Mouse (Mus musculus): ENCODE measurements around the gene Garnl3. TPM values are rescaled to one million over a fixed set of nuclear protein-coding genes. Genes with fewer than 3 reads are reported as not detected.
A peak's percentile ranks its signal among the peaks of the same experiment; 100 is the strongest.

The Garnl3 gene
- polyA plus RNA-seq, 1 experiment from 2014 or later = 16.6 TPM

- H3K9me3 ChIP-seq (replicated peaks; ENCODE audit: control insufficient read depth, low read length) = no peaks in the 10 kb centered on the region
- no peak for ATAC-seq (ENCODE audit: insufficient read depth, low FRiP score)
- H3K9ac ChIP-seq (ENCODE audit: low read length) = peak overlapping the region; percentile 94
- peaks cover 27% of the 10 kb centered on the region for H3K4me1 ChIP-seq (ENCODE audit: control insufficient read depth, insufficient read depth, low read length)
- WGBS = 85% methylated on average over 9 of the region's 9 CpGs
- H3K27ac ChIP-seq (ENCODE audit: low read length) = no peak overlapping the region
- peak overlapping the region; percentile 97; the same call in 1 of the 2 replicates for H3K4me2 ChIP-seq (ENCODE audit: low read depth, low read length)
- H3K27me3 ChIP-seq (ENCODE audit: control insufficient read depth, insufficient read depth, low read length) = no peaks in the 10 kb centered on the region
- H3K4me3 ChIP-seq (replicated peaks; ENCODE audit: low read length) = no peak overlapping the region; the same call in 1 of the 2 replicates
- H3K36me3 ChIP-seq (ENCODE audit: control insufficient read depth, insufficient read depth, low read length) = peaks cover 6% of the 10 kb centered on the region; the same call in 1 of the 2 replicates
Observed at GRCm38 (mm10) chr2:32968024-32968614, 163.3 kb downstream of the Garnl3 start.

DNA sequence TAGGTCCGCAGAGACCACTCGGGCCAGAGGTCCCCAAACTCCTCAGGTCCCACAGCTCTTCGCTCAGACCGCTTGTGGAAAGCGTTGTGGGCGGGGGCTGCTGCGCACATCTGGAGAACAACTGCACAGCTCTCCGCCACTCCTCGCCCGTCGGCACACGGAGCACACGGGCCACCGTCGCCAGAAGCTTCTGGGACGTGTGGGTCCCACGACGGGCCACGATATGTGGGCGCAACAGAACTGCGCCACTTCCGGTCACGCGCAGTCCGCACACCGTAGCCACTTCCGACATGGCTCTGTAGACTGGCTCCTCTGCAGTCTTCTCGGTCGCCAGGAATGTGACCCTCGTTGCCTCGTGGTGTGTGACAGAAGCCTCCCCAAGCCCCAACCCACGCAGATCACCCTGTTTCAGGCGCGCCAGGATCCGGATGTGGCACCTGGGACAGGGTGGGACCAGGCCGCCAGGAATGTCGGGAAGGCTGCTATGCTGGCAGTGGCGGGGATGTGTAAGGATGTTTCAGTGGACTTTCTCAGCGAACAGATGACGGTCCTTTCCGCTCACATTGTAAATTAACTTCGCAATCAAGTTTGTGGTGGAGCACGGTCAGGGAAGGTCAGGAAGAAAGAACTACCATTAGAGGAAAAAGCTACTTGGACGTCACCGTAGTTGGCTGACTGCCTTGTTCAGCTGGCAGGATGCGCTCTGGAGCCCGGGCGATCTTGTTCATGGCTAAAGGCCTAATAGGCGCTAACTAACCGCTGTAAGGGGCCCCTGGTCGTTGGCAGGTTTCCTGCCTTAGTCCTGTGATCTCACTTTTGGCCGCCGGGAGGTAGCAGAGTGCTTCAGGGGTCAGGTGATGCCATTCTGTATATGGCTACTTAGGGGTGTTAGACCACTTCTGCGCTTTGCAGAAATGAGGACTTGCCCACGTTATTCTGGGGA, 164.5 kb downstream of the Garnl3 start:
- Histone ChIP-seq H3K9ac (ENCODE audit: low read length) (peak overlapping the region; percentile 94), H3K36me3 (ENCODE audit: control insufficient read depth, insufficient read depth, low read length) (peaks cover 9% of the 10 kb centered on the region; the same call in 1 of the 2 replicates), H3K27ac (ENCODE audit: low read length) (peak overlapping the region; percentile 99), H3K27me3 (ENCODE audit: control insufficient read depth, insufficient read depth, low read length) (no peaks in the 10 kb centered on the region), H3K4me1 (ENCODE audit: control insufficient read depth, insufficient read depth, low read length) (peaks cover 33% of the 10 kb centered on the region), H3K9me3 (replicated peaks; ENCODE audit: control insufficient read depth, low read length) (no peaks in the 10 kb centered on the region), H3K4me2 (ENCODE audit: low read depth, low read length) (peak overlapping the region; percentile 97), H3K4me3 (replicated peaks; ENCODE audit: low read length) (peak overlapping the region; percentile 79)
- ATAC-seq (ENCODE audit: insufficient read depth, low FRiP score) = peak; percentile 88
- WGBS = under 1% methylated on average over 55 of the region's 55 CpGs

GRCm38 (mm10) chr2:32966184-32966688, 165.2 kb downstream of the Garnl3 start:
- Histone ChIP-seq H3K9me3 (replicated peaks; ENCODE audit: control insufficient read depth, low read length) (no peaks in the 10 kb centered on the region), H3K9ac (ENCODE audit: low read length) (peak overlapping the region; percentile 94), H3K4me1 (ENCODE audit: control insufficient read depth, insufficient read depth, low read length) (peaks cover 33% of the 10 kb centered on the region), H3K27ac (ENCODE audit: low read length) (peak overlapping the region; percentile 99), H3K27me3 (ENCODE audit: control insufficient read depth, insufficient read depth, low read length) (no peaks in the 10 kb centered on the region), H3K36me3 (ENCODE audit: control insufficient read depth, insufficient read depth, low read length) (peaks cover 9% of the 10 kb centered on the region; the same call in 1 of the 2 replicates), H3K4me2 (ENCODE audit: low read depth, low read length) (peak overlapping the region; percentile 97), H3K4me3 (replicated peaks; ENCODE audit: low read length) (peak overlapping the region; percentile 79)
- ATAC-seq (ENCODE audit: insufficient read depth, low FRiP score) = no peak
- WGBS = 9% methylated on average over 13 of the region's 13 CpGs

GRCm38 (mm10) chr2:32965511-32966183, 165.8 kb downstream of the Garnl3 start:
- Histone ChIP-seq H3K27ac (ENCODE audit: low read length) (peak overlapping the region; percentile 99), H3K4me1 (ENCODE audit: control insufficient read depth, insufficient read depth, low read length) (peaks cover 38% of the 10 kb centered on the region), H3K27me3 (ENCODE audit: control insufficient read depth, insufficient read depth, low read length) (no peaks in the 10 kb centered on the region), H3K4me3 (replicated peaks; ENCODE audit: low read length) (peak overlapping the region; percentile 79; the same call in 1 of the 2 replicates), H3K9me3 (replicated peaks; ENCODE audit: control insufficient read depth, low read length) (no peaks in the 10 kb centered on the region), H3K9ac (ENCODE audit: low read length) (no peak overlapping the region), H3K4me2 (ENCODE audit: low read depth, low read length) (peak overlapping the region; percentile 97), H3K36me3 (ENCODE audit: control insufficient read depth, insufficient read depth, low read length) (peaks cover 9% of the 10 kb centered on the region; the same call in 1 of the 2 replicates)
- no peak for ATAC-seq (ENCODE audit: insufficient read depth, low FRiP score)
- 11% methylated on average over 7 of the region's 7 CpGs for WGBS

DNA sequence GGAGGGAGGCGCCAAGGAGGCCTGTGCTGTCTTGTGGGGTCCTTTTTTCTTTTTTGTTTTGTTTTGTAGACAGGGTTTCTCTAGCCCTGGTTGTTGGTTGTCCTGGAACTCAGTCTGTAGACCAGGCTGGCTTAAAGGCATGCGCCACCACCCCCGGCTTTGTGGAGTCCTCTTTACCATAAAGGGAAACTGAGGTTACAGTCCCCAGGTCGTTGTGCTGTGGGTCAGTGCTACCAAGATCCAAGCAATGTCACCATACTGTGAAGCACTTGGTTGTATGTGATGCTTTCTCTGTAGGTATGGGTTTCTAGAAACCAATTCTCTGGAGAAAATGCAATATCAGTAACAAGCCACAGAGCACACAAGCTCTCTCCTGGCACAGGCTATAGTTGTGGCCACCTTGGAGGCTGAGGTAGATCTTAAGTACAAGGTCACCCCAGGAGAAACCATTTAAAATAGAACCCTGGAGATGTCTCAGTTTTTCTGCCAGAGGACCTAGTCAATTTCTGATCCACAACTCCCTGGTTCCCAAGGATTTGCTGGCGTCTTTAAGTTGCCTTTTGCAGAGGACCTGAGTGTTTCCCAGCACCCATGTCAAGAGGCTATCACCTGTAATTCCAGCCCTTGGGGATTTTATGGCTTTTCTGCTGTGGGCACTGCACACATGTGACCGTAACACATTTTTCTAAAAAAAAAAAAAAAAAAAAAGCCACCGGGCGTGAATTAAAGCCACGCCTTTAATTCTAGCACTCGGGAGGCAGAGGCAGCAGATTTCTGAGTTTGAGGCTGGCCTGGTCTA, 166.6 kb downstream of the Garnl3 start:
- Histone ChIP-seq H3K4me3 (replicated peaks; ENCODE audit: low read length) (no peak overlapping the region), H3K4me1 (ENCODE audit: control insufficient read depth, insufficient read depth, low read length) (peaks cover 42% of the 10 kb centered on the region), H3K27ac (ENCODE audit: low read length) (peak overlapping the region; percentile 33), H3K4me2 (ENCODE audit: low read depth, low read length) (0 out of 2 replicates have a peak overlapping the region, but pooled peaks have one; percentile 84), H3K27me3 (ENCODE audit: control insufficient read depth, insufficient read depth, low read length) (no peaks in the 10 kb centered on the region), H3K36me3 (ENCODE audit: control insufficient read depth, insufficient read depth, low read length) (peaks cover 9% of the 10 kb centered on the region; the same call in 1 of the 2 replicates), H3K9me3 (replicated peaks; ENCODE audit: control insufficient read depth, low read length) (no peaks in the 10 kb centered on the region), H3K9ac (ENCODE audit: low read length) (no peak overlapping the region)
- ATAC-seq (ENCODE audit: insufficient read depth, low FRiP score) = no peak
- WGBS = 36% methylated on average over 10 of the region's 10 CpGs

DNA sequence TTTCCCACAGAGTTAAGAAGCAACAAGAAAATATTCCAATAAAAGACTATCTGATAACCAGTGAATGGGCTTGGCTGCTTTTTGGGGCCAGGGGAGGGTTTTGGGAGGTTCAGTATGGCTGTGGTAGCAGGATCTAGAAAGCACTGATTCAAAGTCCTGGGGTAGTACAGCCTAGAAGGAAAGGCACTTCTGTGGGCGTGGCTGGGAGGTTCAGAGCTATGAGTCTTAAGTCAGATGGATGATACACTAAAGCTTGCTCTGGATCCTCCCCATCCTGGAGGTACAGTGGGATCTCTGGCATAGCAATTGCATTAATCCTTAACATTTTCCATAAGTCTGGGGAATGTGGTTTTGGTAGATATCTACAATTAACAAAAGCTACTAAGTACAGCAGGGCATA, 167.5 kb downstream of the Garnl3 start:
- Histone ChIP-seq H3K36me3 (ENCODE audit: control insufficient read depth, insufficient read depth, low read length) (peaks cover 9% of the 10 kb centered on the region; the same call in 1 of the 2 replicates), H3K27ac (ENCODE audit: low read length) (peak overlapping the region; percentile 33; the same call in 1 of the 2 replicates), H3K9me3 (replicated peaks; ENCODE audit: control insufficient read depth, low read length) (no peaks in the 10 kb centered on the region), H3K4me1 (ENCODE audit: control insufficient read depth, insufficient read depth, low read length) (peaks cover 42% of the 10 kb centered on the region), H3K27me3 (ENCODE audit: control insufficient read depth, insufficient read depth, low read length) (no peaks in the 10 kb centered on the region), H3K9ac (ENCODE audit: low read length) (no peak overlapping the region), H3K4me3 (replicated peaks; ENCODE audit: low read length) (peak overlapping the region; percentile 96), H3K4me2 (ENCODE audit: low read depth, low read length) (peak overlapping the region; percentile 84)
- ATAC-seq (ENCODE audit: insufficient read depth, low FRiP score) = no peak
- WGBS = 69% methylated on average over 1 of the region's 1 CpGs

GRCm38 (mm10) chr2:32963544-32963943, 167.9 kb downstream of the Garnl3 start:
- Histone ChIP-seq H3K27me3 (ENCODE audit: control insufficient read depth, insufficient read depth, low read length) (no peaks in the 10 kb centered on the region), H3K27ac (ENCODE audit: low read length) (peak overlapping the region; percentile 78), H3K4me1 (ENCODE audit: control insufficient read depth, insufficient read depth, low read length) (peaks cover 42% of the 10 kb centered on the region), H3K9me3 (replicated peaks; ENCODE audit: control insufficient read depth, low read length) (no peaks in the 10 kb centered on the region), H3K4me2 (ENCODE audit: low read depth, low read length) (peak overlapping the region; percentile 84), H3K9ac (ENCODE audit: low read length) (peak overlapping the region; percentile 97), H3K4me3 (replicated peaks; ENCODE audit: low read length) (peak overlapping the region; percentile 96), H3K36me3 (ENCODE audit: control insufficient read depth, insufficient read depth, low read length) (peaks cover 9% of the 10 kb centered on the region; the same call in 1 of the 2 replicates)
- no peak for ATAC-seq (ENCODE audit: insufficient read depth, low FRiP score)
- WGBS = 56% methylated on average over 4 of the region's 4 CpGs

DNA sequence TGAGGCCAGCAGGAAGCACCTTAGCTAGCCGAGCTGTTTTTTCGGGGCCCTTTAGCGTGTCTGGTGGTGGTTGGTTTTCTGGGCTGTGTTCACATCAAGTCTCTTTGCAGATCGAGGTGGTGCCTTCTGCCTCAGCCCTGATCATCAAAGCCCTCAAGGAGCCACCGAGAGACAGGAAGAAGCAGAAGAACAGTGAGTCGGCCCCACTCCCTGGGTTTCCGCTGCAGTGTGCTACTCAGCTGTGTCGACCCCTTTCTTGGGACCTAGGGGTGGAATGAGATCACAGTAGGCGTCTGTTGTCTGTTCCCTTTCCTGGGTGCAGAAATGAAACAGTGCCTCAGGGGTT, 168.6 kb downstream of the Garnl3 start:
- Histone ChIP-seq H3K9ac (ENCODE audit: low read length) (peak overlapping the region; percentile 97), H3K4me1 (ENCODE audit: control insufficient read depth, insufficient read depth, low read length) (peaks cover 39% of the 10 kb centered on the region), H3K27me3 (ENCODE audit: control insufficient read depth, insufficient read depth, low read length) (no peaks in the 10 kb centered on the region), H3K4me3 (replicated peaks; ENCODE audit: low read length) (peak overlapping the region; percentile 96), H3K9me3 (replicated peaks; ENCODE audit: control insufficient read depth, low read length) (no peaks in the 10 kb centered on the region), H3K27ac (ENCODE audit: low read length) (peak overlapping the region; percentile 78), H3K36me3 (ENCODE audit: control insufficient read depth, insufficient read depth, low read length) (peaks cover 9% of the 10 kb centered on the region; the same call in 1 of the 2 replicates), H3K4me2 (ENCODE audit: low read depth, low read length) (peak overlapping the region; percentile 84)
- WGBS = 4% methylated on average over 9 of the region's 9 CpGs
- ATAC-seq (ENCODE audit: insufficient read depth, low FRiP score) = no peak
